Mouse (Mus musculus) embryonic facial prominence, embryonic 14.5 days (tissue): ENCODE data around the gene Dok5. TPM values are rescaled to one million over a fixed set of nuclear protein-coding genes. Genes with fewer than 3 reads are reported as not detected.
A peak's percentile ranks its signal among the peaks of the same experiment; 100 is the strongest.

ENCODE experiments used
- ATAC-seq: fragments of 200-750 bp; cut with Nextera tagmentation; 2 replicates; pipeline ENCODE4 v1.8.0; 2017; ENCODE audit warnings: low read depth, moderate number of reproducible peaks, moderate TSS enrichment
- DNase-seq: peaks from one replicate; pipeline ENCODE4 v3.0.0-alpha.2; 2015; ENCODE audit warnings: low spot score
- H3K27ac ChIP-seq: fragments of 300-500 bp; sonication (generic); replicated peaks from 2 replicates; pipeline ENCODE4 v1.5.1; 2014; ENCODE audit warnings: low read depth, mild to moderate bottlenecking, low read length, moderate library complexity
- H3K27me3 ChIP-seq: fragments of 300-500 bp; sonication (generic); replicated peaks from 2 replicates; pipeline ENCODE4 v1.6.1; 2014; ENCODE audit warnings: low read length; ENCODE audit not compliant: control insufficient read depth, insufficient read depth
- H3K36me3 ChIP-seq: fragments of 300-500 bp; sonication (generic); 2 replicates; pipeline ENCODE4 v1.6.1; 2014; ENCODE audit warnings: low read length, mixed read lengths; ENCODE audit not compliant: control insufficient read depth, insufficient read depth
- H3K4me1 ChIP-seq: fragments of 300-500 bp; sonication (generic); 2 replicates; pipeline ENCODE4 v1.6.1; 2014; ENCODE audit warnings: antibody characterized with exemption, low read length; ENCODE audit not compliant: control insufficient read depth, insufficient read depth
- H3K4me2 ChIP-seq: fragments of 300-500 bp; sonication (generic); 2 replicates; pipeline ENCODE4 v1.6.1; 2014; ENCODE audit warnings: low read depth, mild to moderate bottlenecking, low read length, moderate library complexity, mixed read lengths
- H3K4me3 ChIP-seq: fragments of 300-500 bp; sonication (generic); 2 replicates; pipeline ENCODE4 v1.5.1; 2014; ENCODE audit warnings: low read depth, mild to moderate bottlenecking, low read length
- H3K9ac ChIP-seq: fragments of 300-500 bp; sonication (generic); 2 replicates; pipeline ENCODE4 v1.6.1; 2014; ENCODE audit warnings: low read depth, mild to moderate bottlenecking, low read length, moderate library complexity, mixed read lengths
- H3K9me3 ChIP-seq: fragments of 300-500 bp; sonication (generic); 2 replicates; pipeline ENCODE4 v1.6.1; 2016; ENCODE audit warnings: low read length; ENCODE audit not compliant: control insufficient read depth
- WGBS: fragments of 180-500 bp; shearing (Covaris S2); extraction: QIAGEN DNeasy Blood & Tissue Kit; methylation state at CpG from one replicate; pipeline ENCODE4 v1.1.7; 2014; 5-methylcytosine and 5-hydroxymethylcytosine counted together
- polyA plus RNA-seq: library from polyadenylated mRNA; unstranded; fragments of >200 nt; fragmentation: Nextera tagmentation; extraction: Ambion mirVana; gene quantifications from 2 replicates; pipeline ENCODE4 v1.2.1, GENCODE M21; 2014

Gene Dok5
- polyA plus RNA-seq, 1 experiment from 2014 or later: 16.8 TPM

GRCm38 (mm10) chr2:170852337-170852736, 120.7 kb downstream of the Dok5 start:
- Histone ChIP-seq H3K4me2 (no peak overlapping the region), H3K36me3 (no peaks in the 10 kb centered on the region), H3K4me1 (peaks cover 7% of the 10 kb centered on the region; the same call in 1 of the 2 replicates), H3K9ac (no peak overlapping the region), H3K9me3 (peaks cover 12% of the 10 kb centered on the region), H3K27ac (no peak overlapping the region), H3K27me3 (no peaks in the 10 kb centered on the region), H3K4me3 (no peak overlapping the region)
- no peak for ATAC-seq
- 89% methylated on average over 6 of the region's 6 CpGs for WGBS
- no peak for DNase-seq

GRCm38 (mm10) chr2:170855210-170855609, 123.6 kb downstream of the Dok5 start:
- WGBS: 30% methylated on average over 3 of the region's 3 CpGs
- Histone ChIP-seq H3K9me3 (peaks cover 4% of the 10 kb centered on the region), H3K4me3 (no peak overlapping the region), H3K4me1 (peaks cover 7% of the 10 kb centered on the region; the same call in 1 of the 2 replicates), H3K9ac (no peak overlapping the region), H3K27me3 (no peaks in the 10 kb centered on the region), H3K27ac (no peak overlapping the region), H3K4me2 (no peak overlapping the region), H3K36me3 (no peaks in the 10 kb centered on the region)
- no peak for ATAC-seq
- DNase-seq: peak; percentile 48

- H3K4me1 ChIP-seq: peaks cover 7% of the 10 kb centered on the region; the same call in 1 of the 2 replicates
- no peak overlapping the region for H3K4me3 ChIP-seq
- no peaks in the 10 kb centered on the region for H3K9me3 ChIP-seq
- H3K27me3 ChIP-seq: no peaks in the 10 kb centered on the region
- no peaks in the 10 kb centered on the region for H3K36me3 ChIP-seq
- peak overlapping the region; percentile 45; the same call in 1 of the 2 replicates for H3K27ac ChIP-seq
- H3K4me2 ChIP-seq: no peak overlapping the region
- ATAC-seq (no peak), DNase-seq (peak; percentile 69)
- H3K9ac ChIP-seq: no peak overlapping the region
- WGBS: 26% methylated on average over 5 of the region's 5 CpGs
Measured at GRCm38 (mm10) chr2:170856085-170856484, 124.5 kb downstream of the Dok5 start.

- H3K27ac ChIP-seq: no peak overlapping the region
- peaks cover 7% of the 10 kb centered on the region; the same call in 1 of the 2 replicates for H3K4me1 ChIP-seq
- DNase-seq (no peak), ATAC-seq (no peak)
- no peak overlapping the region for H3K4me2 ChIP-seq
- no peaks in the 10 kb centered on the region for H3K9me3 ChIP-seq
- no peak overlapping the region for H3K9ac ChIP-seq
- 70% methylated on average over 7 of the region's 7 CpGs for WGBS
- H3K4me3 ChIP-seq: no peak overlapping the region
- H3K27me3 ChIP-seq: no peaks in the 10 kb centered on the region
- H3K36me3 ChIP-seq: no peaks in the 10 kb centered on the region
Measured at GRCm38 (mm10) chr2:170857507-170857906, 125.9 kb downstream of the Dok5 start.

- Histone ChIP-seq H3K9ac (no peak overlapping the region), H3K4me2 (no peak overlapping the region), H3K4me3 (no peak overlapping the region), H3K9me3 (no peaks in the 10 kb centered on the region), H3K4me1 (peaks cover 7% of the 10 kb centered on the region; the same call in 1 of the 2 replicates), H3K36me3 (no peaks in the 10 kb centered on the region), H3K27me3 (no peaks in the 10 kb centered on the region), H3K27ac (no peak overlapping the region)
- DNase-seq (no peak), ATAC-seq (no peak)
- WGBS: 41% methylated on average over 3 of the region's 3 CpGs
Measured at GRCm38 (mm10) chr2:170858640-170859039, 127.0 kb downstream of the Dok5 start.

GRCm38 (mm10) chr2:170860576-170860975, 129.0 kb downstream of the Dok5 start:
- Histone ChIP-seq H3K4me1 (peaks cover 7% of the 10 kb centered on the region; the same call in 1 of the 2 replicates), H3K9ac (no peak overlapping the region), H3K4me3 (no peak overlapping the region), H3K27ac (no peak overlapping the region), H3K27me3 (no peaks in the 10 kb centered on the region), H3K4me2 (no peak overlapping the region), H3K36me3 (no peaks in the 10 kb centered on the region), H3K9me3 (no peaks in the 10 kb centered on the region)
- ATAC-seq (no peak), DNase-seq (no peak)
- 64% methylated on average over 4 of the region's 4 CpGs for WGBS

GRCm38 (mm10) chr2:170862799-170863198, 131.2 kb downstream of the Dok5 start:
- Histone ChIP-seq H3K9ac (no peak overlapping the region), H3K27ac (no peak overlapping the region), H3K4me2 (no peak overlapping the region), H3K4me1 (no peaks in the 10 kb centered on the region), H3K36me3 (no peaks in the 10 kb centered on the region), H3K4me3 (no peak overlapping the region), H3K27me3 (no peaks in the 10 kb centered on the region), H3K9me3 (no peaks in the 10 kb centered on the region)
- WGBS: 68% methylated on average over 9 of the region's 9 CpGs
- no peak for DNase-seq
- no peak for ATAC-seq

GRCm38 (mm10) chr2:170863201-170863600, 131.6 kb downstream of the Dok5 start:
- Histone ChIP-seq H3K4me3 (no peak overlapping the region), H3K27me3 (no peaks in the 10 kb centered on the region), H3K27ac (no peak overlapping the region), H3K9ac (no peak overlapping the region), H3K4me1 (no peaks in the 10 kb centered on the region), H3K4me2 (no peak overlapping the region), H3K9me3 (no peaks in the 10 kb centered on the region), H3K36me3 (no peaks in the 10 kb centered on the region)
- ATAC-seq (no peak), DNase-seq (no peak)
- WGBS: 96% methylated on average over 10 of the region's 10 CpGs

- no peak overlapping the region for H3K4me2 ChIP-seq
- H3K27me3 ChIP-seq: no peaks in the 10 kb centered on the region
- H3K9me3 ChIP-seq: no peaks in the 10 kb centered on the region
- DNase-seq: no peak
- no peaks in the 10 kb centered on the region for H3K4me1 ChIP-seq
- no peak overlapping the region for H3K4me3 ChIP-seq
- WGBS: 85% methylated on average over 5 of the region's 5 CpGs
- H3K36me3 ChIP-seq: no peaks in the 10 kb centered on the region
- H3K27ac ChIP-seq: no peak overlapping the region
- ATAC-seq: no peak
- H3K9ac ChIP-seq: no peak overlapping the region
Measured at GRCm38 (mm10) chr2:170864043-170864442, 132.4 kb downstream of the Dok5 start.
